Mouse (Mus musculus) retina, adult 2 months (tissue): Measurements from ENCODE around the gene Npc2.

Experiments used
- DNase-seq: peaks from one replicate; pipeline ENCODE4 v3.0.0-alpha.2; 2012; ENCODE audit warnings: low read depth, low spot score

Gene Npc2

GRCm38 (mm10) chr12:84784604-84785381 lies 11.8 kb upstream of the Npc2 start:
- DNase-seq, result peak; percentile 59

GRCm38 (mm10) chr12:84776229-84776628 lies 3.3 kb upstream of the Npc2 start:
- DNase-seq, result no peak

- DNase-seq, result no peak
These were observed 1.4 kb upstream of the Npc2 start for GRCm38 (mm10) chr12:84774376-84774775.

- no peak for DNase-seq
These were observed 524 bp upstream of the Npc2 start for GRCm38 (mm10) chr12:84773476-84773875.

GRCm38 (mm10) chr12:84771981-84772520 lies 901 bp downstream of the Npc2 start:
- DNase-seq, result no peak

- DNase-seq, result no peak
These were observed 3.3 kb downstream of the Npc2 start for GRCm38 (mm10) chr12:84769624-84770023.

GRCm38 (mm10) chr12:84767510-84767909 lies 5.4 kb downstream of the Npc2 start:
- DNase-seq, result no peak

- DNase-seq, result no peak
These were observed 6.7 kb downstream of the Npc2 start for GRCm38 (mm10) chr12:84766113-84766735.

GRCm38 (mm10) chr12:84765506-84765905 lies 7.4 kb downstream of the Npc2 start:
- no peak for DNase-seq

- no peak for DNase-seq
These were observed 8.2 kb downstream of the Npc2 start for GRCm38 (mm10) chr12:84764756-84765155.

GRCm38 (mm10) chr12:84763577-84764218 lies 9.3 kb downstream of the Npc2 start:
- no peak for DNase-seq

- no peak for DNase-seq
These were observed 10.4 kb downstream of the Npc2 start for GRCm38 (mm10) chr12:84762532-84762931.

GRCm38 (mm10) chr12:84759063-84759462 lies 13.9 kb downstream of the Npc2 start:
- DNase-seq, result no peak

GRCm38 (mm10) chr12:84756016-84756415 lies 16.9 kb downstream of the Npc2 start:
- DNase-seq, result no peak

GRCm38 (mm10) chr12:84755008-84755695 lies 17.8 kb downstream of the Npc2 start:
- peak; percentile 54 for DNase-seq

GRCm38 (mm10) chr12:84752131-84752977 lies 20.6 kb downstream of the Npc2 start:
- no peak for DNase-seq

GRCm38 (mm10) chr12:84750661-84751060 lies 22.3 kb downstream of the Npc2 start:
- no peak for DNase-seq

GRCm38 (mm10) chr12:84748134-84748533 lies 24.8 kb downstream of the Npc2 start:
- no peak for DNase-seq

- no peak for DNase-seq
These were observed 27.3 kb downstream of the Npc2 start for GRCm38 (mm10) chr12:84745700-84746099.

- no peak for DNase-seq
These were observed 29.5 kb downstream of the Npc2 start for GRCm38 (mm10) chr12:84743496-84743895.

- no peak for DNase-seq
These were observed 39.6 kb downstream of the Npc2 start for GRCm38 (mm10) chr12:84733366-84733765.
